Comparison of ENCODE assay signal across 23 mouse cellular contexts in genomic region chr5:123883891-123884290, GRCm38 (mm10). TPM values are rescaled to one million over a fixed set of nuclear protein-coding genes. Genes with fewer than 3 reads are reported as not detected.
"Had no signal": no experiment of that assay in that cellular context is flagged by ENCODE, and none has a peak within 500 bp of the region (broad histone marks: within the 10 kb centered on the region; RNA-seq: fewer than 3 reads in every experiment).

No protein-coding gene starts in this region.

- H3K9ac ChIP-seq: liver, embryonic 13.5 days; liver, embryonic 15.5 days; liver, postnatal 0 days; lung, embryonic 15.5 days; midbrain, embryonic 13.5 days; midbrain, embryonic 15.5 days; neural tube, embryonic 12.5 days; stomach, embryonic 15.5 days had no signal

- H3K27ac ChIP-seq: liver, embryonic 13.5 days; liver, embryonic 15.5 days; lung, embryonic 15.5 days; macrophage; midbrain, embryonic 13.5 days; midbrain, embryonic 15.5 days; neural tube, embryonic 12.5 days; stomach, embryonic 15.5 days had no signal

- DNase-seq: liver, embryonic 13.5 days; liver, postnatal 0 days; lung, adult 2 months; lung, postnatal 14 days; lung, postnatal 36 days; thymus, adult 18-20 months; thymus, postnatal 14 days; thymus, postnatal 36 days had no signal

- ATAC-seq: liver, postnatal 0 days; lung, postnatal 0 days; midbrain, embryonic 13.5 days; midbrain, embryonic 15.5 days had no signal

- H3K36me3 ChIP-seq: liver, embryonic 13.5 days; liver, embryonic 15.5 days; lung, embryonic 15.5 days; midbrain, embryonic 13.5 days; midbrain, embryonic 15.5 days; neural tube, embryonic 12.5 days; stomach, embryonic 15.5 days had no signal

- H3K4me3 ChIP-seq: liver, embryonic 13.5 days; liver, embryonic 15.5 days; lung, embryonic 15.5 days; midbrain, embryonic 13.5 days; midbrain, embryonic 15.5 days; neural tube, embryonic 12.5 days; stomach, embryonic 15.5 days had no signal

- H3K4me2 ChIP-seq: liver, embryonic 13.5 days; liver, embryonic 15.5 days; lung, embryonic 15.5 days; midbrain, embryonic 11.5 days; midbrain, embryonic 13.5 days; midbrain, embryonic 15.5 days; neural tube, embryonic 12.5 days; stomach, embryonic 15.5 days had no signal

- H3K9me3 ChIP-seq: liver, embryonic 13.5 days; liver, embryonic 15.5 days; lung, embryonic 15.5 days; megakaryocyte, embryonic 14.5 days; midbrain, embryonic 13.5 days; midbrain, embryonic 15.5 days; neural tube, embryonic 12.5 days; stomach, embryonic 15.5 days had no signal

- H3K27me3 ChIP-seq: lung, embryonic 15.5 days; midbrain, embryonic 13.5 days; midbrain, embryonic 15.5 days; neural tube, embryonic 12.5 days; stomach, embryonic 15.5 days had no signal

- H3K4me1 ChIP-seq: midbrain, embryonic 13.5 days; midbrain, embryonic 15.5 days; neural tube, embryonic 12.5 days had no signal

RNA-seq across cellular contexts. Expression of gene Hcar1, which starts 4.1 kb away (rescaled TPM):
- total RNA-seq: megakaryocyte progenitor cell, adult 5-6 weeks; monocyte, adult 5-6 weeks; neutrophil, adult 5-6 weeks had no signal
- polyA plus RNA-seq: macrophage; midbrain, embryonic 11.5 days; neural tube, embryonic 12.5 days had no signal

RNA-seq across cellular contexts. Expression of gene Hcar2, which starts 18.6 kb away (rescaled TPM):
- total RNA-seq: midbrain, postnatal 0 days had no signal
- polyA plus RNA-seq: midbrain, embryonic 11.5 days; midbrain, embryonic 13.5 days; midbrain, embryonic 15.5 days; midbrain, postnatal 0 days; neural tube, embryonic 12.5 days; neural tube, embryonic 14.5 days had no signal

RNA-seq across cellular contexts. Expression of gene Gm43518, which starts 43.3 kb away (rescaled TPM):
- total RNA-seq: megakaryocyte progenitor cell, adult 5-6 weeks; midbrain, postnatal 0 days; monocyte, adult 5-6 weeks had no signal
- polyA plus RNA-seq: macrophage had no signal
